Mouse (Mus musculus) C2C12 (cell line): ENCODE data around the gene Nudcd2.

Experiments used
- CTCF ChIP-seq: IDR thresholded peaks from one replicate; pipeline ENCODE4 v1.5.1; 2011; ENCODE audit not compliant: control insufficient read depth, insufficient read depth, insufficient read length
- MAX ChIP-seq: IDR thresholded peaks from one replicate; pipeline ENCODE4 v1.6.1; 2011; ENCODE audit warnings: mild to moderate bottlenecking, control low read depth
- MYOD1 ChIP-seq: IDR thresholded peaks from one replicate; pipeline ENCODE4 v1.6.1; 2011; ENCODE audit warnings: low read depth; ENCODE audit not compliant: control insufficient read depth, insufficient read length
- USF1 ChIP-seq: IDR thresholded peaks from one replicate; pipeline ENCODE4 v1.6.1; 2011; ENCODE audit warnings: low read depth, mild to moderate bottlenecking, control low read depth, moderate library complexity

- TF ChIP-seq CTCF (no peak), USF1 (no peak), MAX (no peak), MYOD1 (no peak)
These were observed 49.9 kb downstream of the Nudcd2 start for GRCm38 (mm10) chr11:40783346-40783745.
